Mouse (Mus musculus): ENCODE measurements around the gene Ovca2. TPM values are rescaled to one million over a fixed set of nuclear protein-coding genes. Genes with fewer than 3 reads are reported as not detected.
A peak's percentile ranks its signal among the peaks of the same experiment; 100 is the strongest.

The Ovca2 gene
- polyA plus RNA-seq, 1 experiment = 19.3 TPM

- Histone ChIP-seq H3K4me3 (ENCODE audit: insufficient read depth, poor library complexity, severe bottlenecking) (no peak overlapping the region), H3K27me3 (ENCODE audit: control insufficient read depth, insufficient read depth, insufficient read length) (no peaks in the 10 kb centered on the region), H3ac (ENCODE audit: control insufficient read depth, insufficient read length, low read depth) (no peak overlapping the region), H3K79me2 (ENCODE audit: control insufficient read depth, insufficient read depth) (peaks cover 4% of the 10 kb centered on the region), H3K79me3 (ENCODE audit: low read depth) (no peaks in the 10 kb centered on the region), H3K36me3 (ENCODE audit: control insufficient read depth, insufficient read depth) (peaks cover 27% of the 10 kb centered on the region)
- TF ChIP-seq MYOD1 (IDR thresholded peaks at IDR 0.05; ENCODE audit: control insufficient read depth, insufficient read length, low read depth) (no peak), MYOG (IDR thresholded peaks at IDR 0.05; ENCODE audit: control insufficient read depth, extremely low read depth, insufficient read length) (no peak), CTCF (IDR thresholded peaks at IDR 0.05; ENCODE audit: control insufficient read depth, insufficient read depth, insufficient read length) (no peak), FOSL1 (IDR thresholded peaks at IDR 0.05; ENCODE audit: insufficient read depth, low read length, poor library complexity, severe bottlenecking) (no peak), CEBPB (IDR thresholded peaks at IDR 0.05; ENCODE audit: low read depth) (no peak), MAX (IDR thresholded peaks at IDR 0.05) (no peak), USF1 (IDR thresholded peaks at IDR 0.05; ENCODE audit: low read depth) (no peak)
Measured at GRCm38 (mm10) chr11:75156416-75156815, 22.2 kb downstream of the Ovca2 start.

GRCm38 (mm10) chr11:75155985-75156384 lies 22.6 kb downstream of the Ovca2 start:
- H3K79me2 ChIP-seq (ENCODE audit: control insufficient read depth, insufficient read depth) = peaks cover 4% of the 10 kb centered on the region
- peaks cover 27% of the 10 kb centered on the region for H3K36me3 ChIP-seq (ENCODE audit: control insufficient read depth, insufficient read depth)
- no peak for TF ChIP-seq MYOD1 (IDR thresholded peaks at IDR 0.05; ENCODE audit: control insufficient read depth, insufficient read length, low read depth)
- TF ChIP-seq CTCF (IDR thresholded peaks at IDR 0.05; ENCODE audit: control insufficient read depth, insufficient read depth, insufficient read length) = no peak
- TF ChIP-seq FOSL1 (IDR thresholded peaks at IDR 0.05; ENCODE audit: insufficient read depth, low read length, poor library complexity, severe bottlenecking) = no peak
- no peak for TF ChIP-seq CEBPB (IDR thresholded peaks at IDR 0.05; ENCODE audit: low read depth)
- no peak for TF ChIP-seq MYOG (IDR thresholded peaks at IDR 0.05; ENCODE audit: control insufficient read depth, extremely low read depth, insufficient read length)
- no peak for TF ChIP-seq USF1 (IDR thresholded peaks at IDR 0.05; ENCODE audit: low read depth)
- TF ChIP-seq MAX (IDR thresholded peaks at IDR 0.05) = no peak
- H3ac ChIP-seq (ENCODE audit: control insufficient read depth, insufficient read length, low read depth) = no peak overlapping the region
- no peaks in the 10 kb centered on the region for H3K79me3 ChIP-seq (ENCODE audit: low read depth)
- no peak overlapping the region for H3K4me3 ChIP-seq (ENCODE audit: insufficient read depth, poor library complexity, severe bottlenecking)
- no peaks in the 10 kb centered on the region for H3K27me3 ChIP-seq (ENCODE audit: control insufficient read depth, insufficient read depth, insufficient read length)

GRCm38 (mm10) chr11:75154053-75154585 lies 24.5 kb downstream of the Ovca2 start:
- Histone ChIP-seq H3K36me3 (ENCODE audit: control insufficient read depth, insufficient read depth) (peaks cover 31% of the 10 kb centered on the region), H3K79me3 (ENCODE audit: low read depth) (no peaks in the 10 kb centered on the region), H3K79me2 (ENCODE audit: control insufficient read depth, insufficient read depth) (peaks cover 4% of the 10 kb centered on the region), H3ac (ENCODE audit: control insufficient read depth, insufficient read length, low read depth) (no peak overlapping the region), H3K27me3 (ENCODE audit: control insufficient read depth, insufficient read depth, insufficient read length) (no peaks in the 10 kb centered on the region), H3K4me3 (ENCODE audit: insufficient read depth, poor library complexity, severe bottlenecking) (no peak overlapping the region)
- TF ChIP-seq CEBPB (IDR thresholded peaks at IDR 0.05; ENCODE audit: low read depth) (no peak), FOSL1 (IDR thresholded peaks at IDR 0.05; ENCODE audit: insufficient read depth, low read length, poor library complexity, severe bottlenecking) (no peak), MAX (IDR thresholded peaks at IDR 0.05) (no peak), USF1 (IDR thresholded peaks at IDR 0.05; ENCODE audit: low read depth) (no peak), MYOD1 (IDR thresholded peaks at IDR 0.05; ENCODE audit: control insufficient read depth, insufficient read length, low read depth) (no peak), MYOG (IDR thresholded peaks at IDR 0.05; ENCODE audit: control insufficient read depth, extremely low read depth, insufficient read length) (no peak), CTCF (IDR thresholded peaks at IDR 0.05; ENCODE audit: control insufficient read depth, insufficient read depth, insufficient read length) (no peak)

GRCm38 (mm10) chr11:75152603-75153557 lies 25.8 kb downstream of the Ovca2 start:
- Histone ChIP-seq H3ac (ENCODE audit: control insufficient read depth, insufficient read length, low read depth) (no peak overlapping the region), H3K36me3 (ENCODE audit: control insufficient read depth, insufficient read depth) (peaks cover 24% of the 10 kb centered on the region), H3K27me3 (ENCODE audit: control insufficient read depth, insufficient read depth, insufficient read length) (no peaks in the 10 kb centered on the region), H3K4me3 (ENCODE audit: insufficient read depth, poor library complexity, severe bottlenecking) (peak overlapping the region; percentile 29), H3K79me2 (ENCODE audit: control insufficient read depth, insufficient read depth) (peaks cover 4% of the 10 kb centered on the region), H3K79me3 (ENCODE audit: low read depth) (no peaks in the 10 kb centered on the region)
- TF ChIP-seq USF1 (IDR thresholded peaks at IDR 0.05; ENCODE audit: low read depth) = no peak
- TF ChIP-seq MAX (IDR thresholded peaks at IDR 0.05) = peak; percentile 81
- TF ChIP-seq CTCF (IDR thresholded peaks at IDR 0.05; ENCODE audit: control insufficient read depth, insufficient read depth, insufficient read length) = no peak

- no peak overlapping the region for H3ac ChIP-seq (ENCODE audit: control insufficient read depth, insufficient read length, low read depth)
- H3K36me3 ChIP-seq (ENCODE audit: control insufficient read depth, insufficient read depth) = peaks cover 17% of the 10 kb centered on the region
- H3K4me3 ChIP-seq (ENCODE audit: insufficient read depth, poor library complexity, severe bottlenecking) = no peak overlapping the region
- H3K27me3 ChIP-seq (ENCODE audit: control insufficient read depth, insufficient read depth, insufficient read length) = no peaks in the 10 kb centered on the region
- peaks cover 4% of the 10 kb centered on the region for H3K79me2 ChIP-seq (ENCODE audit: control insufficient read depth, insufficient read depth)
- TF ChIP-seq CTCF (IDR thresholded peaks at IDR 0.05; ENCODE audit: control insufficient read depth, insufficient read depth, insufficient read length) (no peak), MYOD1 (IDR thresholded peaks at IDR 0.05; ENCODE audit: control insufficient read depth, insufficient read length, low read depth) (no peak), MYOG (IDR thresholded peaks at IDR 0.05; ENCODE audit: control insufficient read depth, extremely low read depth, insufficient read length) (no peak), MAX (IDR thresholded peaks at IDR 0.05) (no peak), CEBPB (IDR thresholded peaks at IDR 0.05; ENCODE audit: low read depth) (no peak), FOSL1 (IDR thresholded peaks at IDR 0.05; ENCODE audit: insufficient read depth, low read length, poor library complexity, severe bottlenecking) (no peak), USF1 (IDR thresholded peaks at IDR 0.05; ENCODE audit: low read depth) (no peak)
- no peaks in the 10 kb centered on the region for H3K79me3 ChIP-seq (ENCODE audit: low read depth)
Measured at GRCm38 (mm10) chr11:75150346-75150745, 28.3 kb downstream of the Ovca2 start.
